Mouse (Mus musculus) kidney, postnatal 0 days (tissue): ENCODE measurements around the gene Elfn1. TPM values are rescaled to one million over a fixed set of nuclear protein-coding genes. Genes with fewer than 3 reads are reported as not detected.
"Not testable (repeated sequence)": the region's sequence is repeated elsewhere in the genome, so short reads cannot be mapped to it uniquely, and the experiment has no call there.

Experiments
- ATAC-seq: fragments of 200-750 bp; cut with Nextera tagmentation; replicated peaks from 2 replicates; pipeline ENCODE4 v1.8.0; 2017; ENCODE audit warnings: low read depth, moderate number of reproducible peaks, moderate TSS enrichment, moderate library complexity; ENCODE audit not compliant: low FRiP score
- DNase-seq: peaks from one replicate; pipeline ENCODE4 v3.0.0-alpha.2; 2016; ENCODE audit warnings: low spot score
- H3K27ac ChIP-seq: fragments of 300-500 bp; sonication (generic); 2 replicates; pipeline ENCODE4 v1.5.1; 2014; ENCODE audit warnings: mild to moderate bottlenecking
- H3K27me3 ChIP-seq: fragments of 300-500 bp; sonication (generic); 2 replicates; pipeline ENCODE4 v1.6.1; 2014; ENCODE audit warnings: low read length, mixed read lengths; ENCODE audit not compliant: insufficient read depth
- H3K36me3 ChIP-seq: fragments of 300-500 bp; sonication (generic); 2 replicates; pipeline ENCODE4 v1.6.1; 2014; ENCODE audit warnings: low read length, mixed read lengths; ENCODE audit not compliant: insufficient read depth
- H3K4me1 ChIP-seq: fragments of 300-500 bp; sonication (generic); replicated peaks from 2 replicates; pipeline ENCODE4 v1.6.1; 2014; ENCODE audit warnings: antibody characterized with exemption, low read length, mixed read lengths; ENCODE audit not compliant: insufficient read depth
- H3K4me2 ChIP-seq: fragments of 300-500 bp; sonication (generic); 2 replicates; pipeline ENCODE4 v1.6.1; 2014; ENCODE audit warnings: mild to moderate bottlenecking, low read length, moderate library complexity, mixed read lengths
- H3K4me3 ChIP-seq: fragments of 300-500 bp; sonication (generic); replicated peaks from 2 replicates; pipeline ENCODE4 v1.5.1; 2014; ENCODE audit warnings: low read depth, low read length
- H3K9ac ChIP-seq: fragments of 300-500 bp; sonication (generic); 2 replicates; pipeline ENCODE4 v1.6.1; 2014; ENCODE audit warnings: low read depth, low read length
- H3K9me3 ChIP-seq: fragments of 300-500 bp; sonication (generic); replicated peaks from 2 replicates; pipeline ENCODE4 v1.6.1; 2016; ENCODE audit warnings: low read length, inconsistent platforms, mixed read lengths
- CTCF ChIP-seq: IDR thresholded peaks from 2 replicates; pipeline ENCODE4 v1.5.1; 2016; ENCODE audit warnings: antibody characterized with exemption, low read depth, mild to moderate bottlenecking, moderate library complexity
- WGBS: fragments of 180-500 bp; shearing (Covaris S2); extraction: QIAGEN DNeasy Blood & Tissue Kit; methylation state at CpG from one replicate; pipeline ENCODE4 v1.1.7; 2014; 5-methylcytosine and 5-hydroxymethylcytosine counted together
- polyA plus RNA-seq: library from polyadenylated mRNA; unstranded; fragments of >200 nt; fragmentation: Nextera tagmentation; extraction: Ambion mirVana; gene quantifications from 2 replicates; pipeline ENCODE4 v1.2.1, GENCODE M21; 2015

Gene Elfn1
- polyA plus RNA-seq, 1 experiment from 2014 or later = 0.33 TPM

DNA sequence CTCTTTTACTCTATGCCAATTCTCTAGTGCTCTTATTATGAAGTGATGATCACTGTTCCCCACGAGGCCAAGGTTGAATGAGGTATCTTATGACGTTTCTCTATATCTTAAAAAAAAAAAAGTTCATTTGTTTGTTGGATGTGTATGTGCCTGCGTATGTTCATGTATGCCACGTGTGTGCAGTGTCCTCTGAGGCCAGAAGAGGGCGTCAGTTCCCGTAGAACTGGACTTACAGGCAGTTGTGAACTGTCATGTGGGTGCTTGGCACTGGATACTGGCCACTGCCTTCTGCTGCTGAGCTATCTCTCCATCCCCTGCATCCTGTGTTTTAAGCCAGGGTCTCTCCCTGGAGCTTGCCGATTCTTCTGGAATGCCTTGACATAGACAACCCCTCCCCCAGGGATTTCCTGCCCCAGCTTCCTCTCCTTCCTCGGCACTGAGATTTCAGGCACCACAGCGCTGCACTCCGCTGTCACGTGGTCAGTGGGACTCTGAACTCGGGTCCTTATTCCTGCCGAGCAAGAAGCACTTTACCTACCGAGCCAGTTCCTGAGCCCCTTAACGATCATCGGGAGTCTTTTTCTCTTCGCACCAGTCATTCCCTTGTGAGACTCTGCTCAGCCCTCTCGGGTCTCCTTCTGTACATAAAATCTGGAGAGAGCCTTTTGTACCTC is 77.5 kb downstream of the Elfn1 start:
- no peaks in the 10 kb centered on the region for H3K9me3 ChIP-seq
- WGBS = 44% methylated on average over 18 of the region's 18 CpGs
- H3K9ac ChIP-seq = no peak overlapping the region
- H3K27me3 ChIP-seq = no peaks in the 10 kb centered on the region
- H3K27ac ChIP-seq = no peak overlapping the region
- no peak overlapping the region for H3K4me2 ChIP-seq
- DNase-seq (no peak), ATAC-seq (no peak)
- TF ChIP-seq CTCF = peak; percentile 5; the same call in 1 of the 2 replicates
- no peaks in the 10 kb centered on the region for H3K36me3 ChIP-seq
- no peak overlapping the region for H3K4me3 ChIP-seq
- H3K4me1 ChIP-seq = no peaks in the 10 kb centered on the region

DNA sequence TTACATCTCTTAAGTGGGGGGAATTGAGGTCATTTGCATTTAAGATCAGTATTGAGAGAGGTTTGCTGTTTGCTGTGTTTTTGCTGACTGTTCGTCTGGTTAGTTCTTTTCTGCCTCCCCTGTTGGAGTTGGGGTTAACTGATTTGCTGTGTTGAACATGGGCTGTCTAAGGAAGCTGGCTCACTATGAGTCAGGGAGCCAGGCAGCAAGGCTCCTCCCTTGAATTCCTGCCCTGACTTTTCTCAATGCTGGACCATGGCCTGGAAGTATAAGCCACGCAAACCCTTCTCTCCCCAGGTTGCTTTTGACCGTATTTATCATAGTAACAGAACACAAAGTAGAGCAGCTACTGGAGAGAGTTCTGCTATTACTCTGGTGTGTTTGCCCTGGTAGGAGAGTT is 83.8 kb downstream of the Elfn1 start:
- H3K9me3 ChIP-seq = 0 out of 2 replicates have a peak, but pooled peaks cover 3% of the 10 kb centered on the region
- no peaks in the 10 kb centered on the region for H3K27me3 ChIP-seq
- ATAC-seq (no peak), DNase-seq (no peak)
- no peaks in the 10 kb centered on the region for H3K4me1 ChIP-seq
- H3K4me2 ChIP-seq = no peak overlapping the region
- no peak for TF ChIP-seq CTCF
- no peaks in the 10 kb centered on the region for H3K36me3 ChIP-seq
- H3K9ac ChIP-seq = no peak overlapping the region
- WGBS = 82% methylated on average over 3 of the region's 3 CpGs
- no peak overlapping the region for H3K4me3 ChIP-seq
- no peak overlapping the region for H3K27ac ChIP-seq

DNA sequence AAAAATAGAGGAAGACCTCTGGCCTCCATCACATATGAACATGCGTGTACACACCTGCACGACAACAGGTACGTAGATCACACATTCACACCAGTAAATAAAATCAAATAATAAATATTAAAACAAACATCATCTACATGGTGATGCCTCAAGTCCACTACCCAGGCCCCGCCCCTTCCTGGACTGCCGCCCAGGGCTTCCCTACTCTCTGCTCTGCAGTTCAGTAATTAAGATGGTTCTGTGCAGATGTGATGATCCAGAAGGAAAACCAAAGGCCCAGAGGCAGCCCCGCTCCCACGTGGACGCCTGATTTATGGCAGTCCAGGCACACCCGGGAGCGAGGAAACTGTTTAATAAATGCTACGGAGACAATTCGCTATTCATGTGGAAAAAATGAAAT is 90.6 kb downstream of the Elfn1 start:
- H3K9ac ChIP-seq, H3K27me3 ChIP-seq, H3K27ac ChIP-seq, H3K36me3 ChIP-seq, ATAC-seq, DNase-seq, H3K9me3 ChIP-seq, H3K4me1 ChIP-seq, H3K4me2 ChIP-seq, H3K4me3 ChIP-seq: not testable (repeated sequence)
- 48% methylated on average over 11 of the region's 12 CpGs for WGBS

DNA sequence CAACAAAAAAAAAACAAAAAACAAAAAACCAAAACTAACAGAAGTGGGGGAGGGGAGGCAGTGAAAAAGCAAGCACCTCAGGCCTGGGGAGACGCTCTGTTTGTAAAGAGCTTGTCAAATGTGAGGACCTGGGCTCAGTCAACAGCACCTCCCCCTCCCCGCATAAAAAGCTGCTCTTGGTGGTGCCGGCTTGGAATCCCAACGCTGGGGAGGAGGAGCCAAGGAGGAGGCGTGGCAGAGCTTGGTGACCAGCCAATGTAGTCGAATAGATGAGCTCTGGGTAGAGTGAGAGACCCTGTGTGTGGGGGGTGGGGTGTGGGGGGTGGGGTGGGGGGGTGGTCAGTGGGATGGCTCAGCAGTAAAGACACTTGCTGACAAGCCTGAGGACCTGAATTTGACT is 91.2 kb downstream of the Elfn1 start:
- no peak for ATAC-seq
- Histone ChIP-seq H3K27ac (no peak overlapping the region), H3K4me3 (no peak overlapping the region), H3K36me3 (no peaks in the 10 kb centered on the region), H3K9ac (no peak overlapping the region), H3K27me3 (no peaks in the 10 kb centered on the region), H3K9me3 (no peaks in the 10 kb centered on the region), H3K4me2 (no peak overlapping the region), H3K4me1 (no peaks in the 10 kb centered on the region)
- 41% methylated on average over 6 of the region's 6 CpGs for WGBS
- no peak for DNase-seq
- TF ChIP-seq CTCF = no peak

DNA sequence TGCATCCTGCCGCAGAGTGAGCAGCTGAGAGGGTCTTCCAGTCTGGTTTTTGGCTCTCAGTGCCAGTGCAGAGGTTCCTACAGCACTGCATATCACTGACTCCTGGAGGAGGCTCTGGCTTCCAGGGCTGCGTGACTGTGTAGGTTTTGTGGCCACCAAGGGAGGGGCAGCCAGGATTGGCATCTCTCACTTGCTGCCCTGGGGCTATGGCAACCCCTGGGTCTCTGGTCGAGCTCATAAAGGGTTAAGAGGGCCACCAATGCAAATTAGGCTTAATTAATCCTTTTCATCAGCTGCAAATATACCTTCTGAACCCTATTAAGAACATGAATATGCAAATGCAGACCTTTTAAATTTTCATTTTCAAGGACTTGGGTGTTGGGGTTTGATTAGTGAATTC is 94.8 kb downstream of the Elfn1 start:
- no peak for DNase-seq
- H3K9me3 ChIP-seq = no peaks in the 10 kb centered on the region
- no peak overlapping the region for H3K4me2 ChIP-seq
- ATAC-seq = no peak
- 58% methylated on average over 3 of the region's 3 CpGs for WGBS
- H3K27me3 ChIP-seq = no peaks in the 10 kb centered on the region
- no peak overlapping the region for H3K4me3 ChIP-seq
- 0 out of 2 replicates have a peak, but pooled peaks cover 3% of the 10 kb centered on the region for H3K4me1 ChIP-seq
- no peak overlapping the region for H3K9ac ChIP-seq
- no peak for TF ChIP-seq CTCF
- H3K36me3 ChIP-seq = no peaks in the 10 kb centered on the region
- H3K27ac ChIP-seq = no peak overlapping the region

DNA sequence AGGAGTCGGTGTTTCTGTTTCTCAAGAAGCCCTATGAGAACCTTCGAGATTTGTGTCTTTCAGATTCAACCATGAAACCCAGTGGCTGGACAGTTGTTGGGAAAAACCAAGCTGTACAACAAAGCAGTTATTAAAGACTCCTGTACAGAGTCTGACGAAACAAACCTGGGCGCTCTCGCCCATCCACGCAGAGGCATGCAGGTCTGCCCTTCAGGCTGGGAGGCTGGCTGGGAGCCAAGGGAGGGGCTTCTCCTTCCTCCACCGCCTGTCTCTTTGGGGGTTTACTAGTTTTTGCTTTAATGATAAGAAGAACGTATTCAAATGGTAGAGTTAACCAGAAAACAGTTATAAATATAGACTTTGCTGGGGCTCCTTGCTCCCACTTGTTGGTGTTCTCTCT is 99.1 kb downstream of the Elfn1 start:
- TF ChIP-seq CTCF = no peak
- ATAC-seq = no peak
- H3K4me3 ChIP-seq = no peak overlapping the region
- H3K4me2 ChIP-seq = no peak overlapping the region
- H3K27ac ChIP-seq = no peak overlapping the region
- no peak overlapping the region for H3K9ac ChIP-seq
- no peak for DNase-seq
- no peaks in the 10 kb centered on the region for H3K36me3 ChIP-seq
- H3K27me3 ChIP-seq = no peaks in the 10 kb centered on the region
- no peaks in the 10 kb centered on the region for H3K9me3 ChIP-seq
- 0 out of 2 replicates have a peak, but pooled peaks cover 3% of the 10 kb centered on the region for H3K4me1 ChIP-seq
- WGBS = 59% methylated on average over 8 of the region's 8 CpGs
